Mouse (Mus musculus) lung, postnatal 36 days (tissue): Measurements from ENCODE around the gene Armc6.
A peak's percentile ranks its signal among the peaks of the same experiment; 100 is the strongest.

Source experiments
- DNase-seq: peaks from one replicate; pipeline ENCODE4 v3.0.0; 2022; ENCODE audit warnings: mixed read lengths

Gene Armc6

DNA sequence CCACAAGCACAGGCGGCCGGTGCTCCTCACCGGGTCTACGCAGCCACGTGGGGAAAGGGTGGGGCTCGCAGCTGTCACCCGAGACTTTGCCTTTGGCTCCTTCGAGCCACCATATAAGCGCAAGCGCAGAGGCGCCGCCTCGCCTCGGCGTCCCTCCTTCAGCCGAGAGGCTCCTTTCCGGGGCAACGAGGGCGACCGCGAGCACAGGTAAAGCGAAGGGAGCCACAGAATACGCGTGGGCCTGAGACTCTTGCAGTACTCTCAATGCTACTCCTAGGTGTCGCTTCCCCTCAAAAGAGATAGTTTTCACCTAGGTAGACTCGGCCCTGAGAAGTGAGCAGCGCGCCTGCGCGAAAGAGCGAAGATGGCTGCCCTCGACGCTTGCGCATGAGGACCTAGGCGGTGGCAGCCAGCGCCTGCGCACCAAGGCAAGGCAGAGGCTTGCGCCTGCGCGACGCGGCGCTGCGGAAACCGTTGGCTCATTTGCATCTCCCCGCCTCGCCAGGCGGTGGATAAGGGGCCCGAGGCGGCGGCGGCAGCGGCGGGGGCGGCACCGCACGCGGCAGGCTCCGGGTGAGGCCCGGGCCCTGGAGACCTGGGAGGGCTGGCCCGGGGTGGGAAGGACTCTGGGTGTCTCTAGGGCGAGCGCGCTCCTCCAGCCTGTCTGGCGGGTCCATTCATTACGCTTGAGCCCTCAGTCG, at the start of gene Armc6, which contains the start of gene Sugp2:
Armc6 (minus strand) TSS at position 387 of the 701 bp plus-strand sequence.
Sugp2 (plus strand) TSS at position 147 of the 701 bp plus-strand sequence.
- DNase-seq: peak; percentile 96

DNA sequence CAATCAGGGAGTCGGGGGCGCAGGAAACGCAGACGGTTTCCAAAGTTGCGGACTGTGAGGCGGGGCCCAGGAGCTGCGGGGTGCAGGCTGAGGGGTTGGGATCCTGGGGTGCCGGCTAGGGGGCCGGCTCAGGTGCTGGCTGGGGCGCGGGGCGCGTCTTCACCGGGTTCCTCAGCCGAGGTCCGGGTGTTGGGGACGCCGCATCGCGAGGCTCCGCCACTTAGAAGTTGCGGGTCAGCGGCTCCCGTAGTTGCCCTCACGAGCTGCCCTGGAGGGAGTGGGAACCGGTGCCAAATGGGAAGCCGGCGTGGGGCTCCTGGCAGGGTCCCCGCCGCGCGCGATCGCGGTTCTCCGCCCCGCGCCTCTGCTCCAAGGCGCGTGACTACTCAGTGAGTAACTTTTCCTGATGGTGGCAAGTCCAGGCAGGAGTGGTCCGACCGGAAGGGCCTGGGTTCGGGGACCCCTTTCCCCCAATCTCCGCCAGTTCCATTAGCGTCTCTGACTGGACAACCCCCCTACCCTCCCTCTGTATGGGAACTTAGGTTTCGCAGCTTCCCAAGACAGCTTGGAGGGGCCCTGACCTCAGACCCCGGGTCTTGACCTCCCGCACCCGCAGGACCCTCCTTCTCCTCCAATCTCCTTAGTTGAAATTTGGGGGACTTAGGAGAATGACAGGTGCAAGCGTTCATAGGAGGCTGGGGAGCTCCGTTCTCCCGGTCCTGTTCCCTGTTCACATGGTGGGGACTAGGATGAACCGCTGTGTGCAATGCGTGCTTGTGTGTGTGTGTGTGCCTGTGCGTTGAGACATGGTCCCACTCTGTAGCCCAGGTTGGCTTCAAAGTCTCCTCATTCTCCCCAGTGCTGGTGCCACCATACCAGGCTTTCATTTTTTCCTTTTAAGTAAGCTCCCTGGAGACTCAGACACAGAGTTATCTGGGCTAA, 49.1 kb upstream of the Armc6 start:
- no peak for DNase-seq

DNA sequence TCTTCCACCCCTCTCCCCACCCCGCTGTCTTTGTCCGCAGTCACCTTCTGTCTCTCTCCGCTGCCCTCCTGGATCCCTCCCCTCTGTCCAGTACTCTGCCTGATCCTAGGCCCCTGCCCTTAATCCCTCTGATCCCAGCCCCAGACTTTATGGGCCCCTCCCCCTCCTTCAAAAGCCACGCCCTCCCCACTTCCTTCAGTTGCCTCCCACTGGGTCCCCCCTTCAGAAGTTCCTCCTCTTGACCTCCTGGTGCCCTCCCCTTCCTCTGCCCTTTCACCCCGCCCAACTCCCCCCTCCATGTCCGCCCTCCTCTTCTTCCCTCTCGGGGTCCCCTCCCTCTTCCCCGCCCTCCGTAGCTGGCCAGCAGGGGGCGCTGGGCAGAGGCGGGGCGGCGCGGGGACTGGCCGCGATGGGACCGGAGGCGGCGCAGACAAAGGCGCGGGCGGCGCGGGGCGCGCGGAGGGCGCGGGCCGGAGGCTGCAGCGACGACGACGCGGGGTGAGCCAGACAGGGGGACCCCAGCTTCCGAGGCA, 48.4 kb upstream of the Armc6 start, which contains the start of gene Homer3:
Homer3 (plus strand) TSS at position 225 of the 533 bp plus-strand sequence.
- peak; percentile 96 for DNase-seq

DNA sequence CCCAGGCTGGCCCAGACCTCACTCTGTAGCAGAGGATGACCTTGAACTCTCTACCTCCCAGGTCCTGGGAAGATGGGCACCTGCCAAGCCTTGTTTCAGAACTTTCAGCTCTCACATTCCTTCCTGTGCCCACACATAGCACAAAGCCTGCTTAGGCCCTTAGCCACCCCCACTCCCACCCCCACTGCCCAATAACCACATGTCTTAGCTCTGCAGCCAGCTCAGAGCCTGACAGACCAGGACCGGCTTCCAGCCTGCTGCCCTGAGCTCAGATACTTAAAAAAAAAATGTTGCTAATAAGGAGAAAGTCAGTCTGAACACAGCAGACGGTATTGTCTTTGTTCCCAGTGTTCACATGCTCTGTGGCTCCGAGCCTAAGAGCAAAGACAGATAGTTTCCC, 46.7 kb upstream of the Armc6 start:
- no peak for DNase-seq

DNA sequence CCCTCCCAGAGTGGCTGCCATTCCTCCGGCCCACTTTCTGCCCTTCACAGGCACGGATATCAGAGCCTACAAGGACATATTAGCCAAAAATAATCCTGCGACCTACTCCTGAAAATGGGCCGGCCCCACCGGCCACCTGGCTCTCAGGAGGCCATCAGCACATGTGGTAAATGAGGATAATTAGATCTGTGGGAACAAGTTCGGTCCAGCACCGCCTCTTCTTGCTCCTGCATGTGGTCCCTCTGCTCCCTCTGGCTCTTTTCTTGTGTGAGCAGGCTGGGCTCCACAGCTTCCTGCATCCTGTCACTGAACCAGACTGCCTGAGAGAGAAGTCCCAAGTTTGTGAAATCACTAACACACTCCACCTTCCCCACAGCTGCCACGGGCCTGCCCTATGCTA, 45.0 kb upstream of the Armc6 start:
- DNase-seq: no peak

DNA sequence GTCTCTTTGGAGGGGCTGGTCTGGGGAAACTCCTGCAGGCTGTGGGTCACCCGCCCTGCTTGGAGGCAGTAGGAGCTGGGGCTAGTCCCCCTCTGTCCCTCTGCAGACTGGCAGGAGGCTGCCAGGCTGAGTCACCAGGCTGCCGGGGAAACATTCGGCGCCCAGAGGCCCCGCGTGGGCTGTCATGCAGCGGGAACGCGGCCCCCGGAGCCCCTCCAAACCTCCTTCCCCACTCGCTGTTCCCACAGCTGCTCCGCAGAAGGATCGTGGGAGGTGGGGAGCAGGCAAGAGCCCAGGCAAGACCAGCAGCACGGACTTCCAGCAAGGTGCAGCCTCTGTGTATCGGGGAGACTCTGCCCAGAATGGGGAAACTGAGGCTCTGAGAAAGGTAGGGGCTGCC, 43.9 kb upstream of the Armc6 start:
- no peak for DNase-seq

DNA sequence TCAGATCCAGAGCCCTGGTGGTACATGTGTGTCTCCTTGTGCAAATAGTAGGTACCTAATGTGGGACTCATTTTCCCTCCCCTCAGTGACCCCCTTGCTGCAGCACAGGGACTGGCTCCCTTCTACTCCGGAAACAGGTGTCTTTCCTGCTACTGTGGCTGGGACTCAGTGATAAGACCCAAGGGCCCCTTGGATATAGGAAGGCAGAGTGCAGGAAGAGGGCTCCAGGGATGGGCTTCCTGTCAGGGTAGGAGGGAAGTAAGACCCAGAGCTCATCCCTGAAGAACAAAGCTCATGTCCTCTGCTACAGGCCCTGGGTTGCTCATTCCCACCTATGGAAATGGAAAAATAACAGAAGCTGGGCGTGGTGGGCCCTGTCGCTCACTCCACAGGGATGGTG, 42.2 kb upstream of the Armc6 start:
- DNase-seq: peak; percentile 75

DNA sequence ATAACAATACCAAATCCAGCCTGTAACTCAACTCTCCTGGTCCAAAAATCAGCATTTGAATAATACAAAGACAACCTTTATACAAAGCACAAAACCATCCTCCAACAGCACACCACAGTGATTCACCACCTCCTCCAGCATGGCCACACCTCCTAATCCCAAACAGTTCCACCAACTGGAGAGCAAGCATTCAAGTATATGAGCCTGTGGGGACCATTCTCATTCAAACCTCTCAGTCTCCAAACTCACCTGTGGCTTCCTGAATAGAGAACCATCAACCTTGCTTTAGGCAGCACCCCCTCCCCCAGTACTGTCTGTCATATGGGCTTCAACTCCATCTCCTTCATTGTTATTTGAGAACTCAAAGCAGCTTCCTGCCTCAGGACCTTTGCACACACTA, 40.1 kb upstream of the Armc6 start:
- DNase-seq: no peak

DNA sequence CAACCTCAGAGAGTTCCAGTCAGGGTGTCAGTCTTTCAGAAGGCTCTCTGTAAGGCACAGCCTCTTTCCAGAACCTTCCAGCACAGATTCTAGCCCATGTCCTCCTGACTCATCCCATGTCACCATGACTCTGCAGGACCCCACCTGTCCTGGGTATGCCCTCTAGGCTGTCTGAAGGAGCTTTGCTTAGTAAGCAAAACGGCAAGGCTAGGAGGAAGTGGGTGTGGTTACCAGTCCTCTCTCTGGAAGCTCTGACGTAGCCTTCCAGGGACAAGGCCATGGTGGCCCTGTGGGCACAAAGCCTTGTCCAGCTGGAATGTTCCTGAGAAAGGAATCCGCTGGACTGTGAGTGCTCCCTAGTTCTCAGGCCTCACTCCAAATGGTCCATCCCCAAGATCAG, 38.7 kb upstream of the Armc6 start:
- DNase-seq: peak; percentile 67

DNA sequence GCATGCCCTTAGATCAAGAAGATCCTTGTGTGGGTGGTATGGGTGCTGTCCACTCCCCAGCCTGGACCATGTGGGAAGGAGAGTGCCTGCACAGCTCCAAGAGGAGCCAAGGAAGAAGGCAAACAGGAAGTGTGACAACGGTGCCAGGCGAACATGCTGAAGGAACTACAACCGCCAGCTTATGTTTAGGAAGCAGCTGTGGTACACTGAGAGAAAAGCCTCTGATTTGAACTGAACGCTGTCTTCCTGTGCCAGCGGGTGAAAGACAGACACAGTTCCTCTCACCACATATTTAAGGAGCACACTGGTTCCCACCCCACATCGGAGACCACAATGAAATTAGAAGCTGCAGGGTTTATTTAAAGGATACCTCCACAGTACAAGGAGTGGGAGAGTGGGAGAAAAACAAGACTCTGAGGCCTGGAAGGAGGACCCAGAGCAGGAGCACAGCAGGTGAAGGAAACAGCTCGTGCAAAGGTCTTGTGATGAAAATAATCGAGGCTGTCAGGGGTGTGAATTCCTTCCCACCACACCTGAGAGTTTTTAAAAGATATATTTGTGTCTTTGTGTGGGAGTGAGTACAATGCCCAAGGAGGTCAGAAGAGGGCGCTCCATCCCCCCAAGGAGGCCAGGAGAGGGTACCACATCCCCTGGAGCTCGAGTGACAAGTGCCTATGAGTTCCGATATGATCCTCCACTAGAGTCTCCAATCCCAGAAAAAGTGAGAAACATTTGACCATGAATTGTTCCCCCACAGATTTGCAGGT, 34.7 kb upstream of the Armc6 start:
- DNase-seq: peak; percentile 60

DNA sequence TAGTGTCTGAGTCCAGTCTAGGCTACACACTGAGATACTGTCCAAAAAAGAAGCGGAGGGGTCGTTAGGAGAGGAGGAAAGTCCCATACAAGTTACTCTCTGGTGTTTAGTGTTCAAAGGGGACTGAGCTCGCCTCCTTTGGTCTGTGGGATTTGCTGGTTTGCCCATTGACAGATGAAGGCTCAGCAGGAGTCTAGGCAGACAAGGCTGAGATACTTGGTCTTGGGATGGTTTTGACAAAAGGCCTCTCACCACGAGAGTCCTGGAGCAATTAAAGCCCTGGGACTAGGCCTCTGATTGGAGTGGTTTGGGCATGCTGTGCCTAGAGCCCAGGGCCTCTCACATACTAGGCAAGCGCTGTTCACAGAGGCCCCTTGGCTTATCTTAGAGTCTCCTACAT, 34.0 kb upstream of the Armc6 start:
- DNase-seq: no peak

DNA sequence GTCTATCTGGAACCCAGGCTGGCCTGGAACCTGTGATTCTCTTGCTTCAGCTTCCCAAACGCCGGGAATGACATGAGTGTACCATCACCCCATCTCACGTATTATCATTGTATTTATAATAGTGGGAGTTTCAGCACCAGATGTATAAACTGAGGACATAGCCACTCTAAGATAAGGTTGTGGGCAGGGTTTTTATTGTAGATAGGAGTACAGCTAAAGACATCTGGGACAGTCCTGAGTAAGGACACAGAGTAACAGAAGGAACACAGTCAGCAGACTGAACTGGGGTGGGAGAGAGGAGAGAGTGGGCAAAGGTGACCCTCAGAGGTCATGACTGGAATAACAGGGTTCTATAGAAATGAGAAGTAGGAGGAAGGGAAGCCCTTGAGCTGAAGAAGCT, 33.4 kb upstream of the Armc6 start:
- DNase-seq: no peak

DNA sequence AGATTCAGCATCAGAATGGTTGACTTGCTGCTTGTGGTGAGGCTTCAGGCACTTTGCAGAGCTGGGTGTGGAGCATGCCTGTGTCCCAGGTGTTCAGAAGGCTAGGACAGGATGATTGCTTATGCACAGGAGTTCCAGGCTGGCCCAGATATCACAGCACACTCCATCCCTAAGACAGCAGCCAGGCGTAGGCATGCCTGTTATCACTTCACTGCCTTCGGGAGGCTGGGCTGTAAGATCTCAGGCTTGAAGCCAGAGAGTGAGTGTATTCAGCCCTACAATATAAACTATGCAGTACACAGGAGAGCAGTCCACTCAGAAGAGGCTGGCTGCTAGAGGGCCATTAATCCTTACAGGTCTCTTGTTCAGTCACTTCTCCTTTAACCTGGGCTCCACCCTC, 24.8 kb upstream of the Armc6 start:
- no peak for DNase-seq

DNA sequence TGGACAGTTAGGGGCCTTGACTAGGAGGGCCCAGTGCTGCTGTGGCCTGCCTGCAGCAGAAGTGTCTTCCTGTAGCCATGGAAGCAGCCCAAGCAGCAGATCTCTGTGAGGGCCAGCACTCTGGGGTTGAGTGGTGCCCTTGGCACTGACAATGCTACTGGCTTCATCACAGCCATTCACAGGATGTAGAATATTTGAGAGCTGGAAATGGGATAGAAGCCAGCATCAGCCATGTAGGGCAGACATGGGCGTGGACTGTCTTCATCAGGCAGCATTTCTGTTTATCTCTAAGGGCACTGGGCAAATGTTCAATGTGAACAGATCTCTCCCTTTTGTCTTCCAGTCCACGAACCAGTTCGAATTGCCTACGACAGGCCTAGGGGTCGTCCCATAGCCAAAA, 24.3 kb upstream of the Armc6 start:
- peak; percentile 74 for DNase-seq

DNA sequence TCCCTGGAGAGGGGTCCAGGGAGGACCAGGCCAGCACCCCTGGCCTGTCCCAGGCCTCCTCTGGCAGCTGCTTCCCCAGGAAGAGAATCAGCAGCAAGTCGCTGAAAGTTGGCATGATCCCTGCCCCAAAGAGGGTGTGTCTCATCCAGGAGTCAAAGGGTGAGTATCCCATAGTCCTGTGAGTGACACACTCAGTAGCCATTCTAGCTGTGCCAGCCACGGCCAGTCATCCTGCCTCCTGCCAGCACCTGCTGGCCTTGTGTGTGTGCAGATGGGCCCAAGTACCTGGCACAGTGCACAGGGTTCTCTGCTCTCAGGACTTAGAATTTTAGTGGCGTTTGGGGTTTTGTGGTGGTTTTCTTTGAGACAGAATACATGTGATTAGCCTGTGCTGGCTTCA, 23.2 kb upstream of the Armc6 start:
- DNase-seq: no peak

DNA sequence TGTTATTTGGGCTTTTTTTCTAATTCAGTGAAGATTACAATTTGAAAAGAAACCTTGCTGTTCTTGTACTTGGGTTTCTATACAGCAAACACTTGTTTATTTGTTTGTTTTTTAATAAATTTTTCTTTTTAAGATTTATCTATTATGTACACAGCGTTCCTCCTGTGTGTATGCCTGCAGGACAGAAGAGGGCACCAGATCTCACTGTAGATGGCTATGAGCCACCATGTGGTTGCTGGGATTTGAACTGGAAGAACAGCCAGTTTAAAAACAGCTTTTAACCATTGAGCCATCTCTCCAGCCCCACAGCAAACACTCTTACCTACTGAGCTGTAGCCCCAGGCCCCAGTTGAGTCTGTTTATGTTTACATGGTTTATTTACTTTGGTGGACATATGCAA, 20.4 kb upstream of the Armc6 start:
- DNase-seq: no peak

DNA sequence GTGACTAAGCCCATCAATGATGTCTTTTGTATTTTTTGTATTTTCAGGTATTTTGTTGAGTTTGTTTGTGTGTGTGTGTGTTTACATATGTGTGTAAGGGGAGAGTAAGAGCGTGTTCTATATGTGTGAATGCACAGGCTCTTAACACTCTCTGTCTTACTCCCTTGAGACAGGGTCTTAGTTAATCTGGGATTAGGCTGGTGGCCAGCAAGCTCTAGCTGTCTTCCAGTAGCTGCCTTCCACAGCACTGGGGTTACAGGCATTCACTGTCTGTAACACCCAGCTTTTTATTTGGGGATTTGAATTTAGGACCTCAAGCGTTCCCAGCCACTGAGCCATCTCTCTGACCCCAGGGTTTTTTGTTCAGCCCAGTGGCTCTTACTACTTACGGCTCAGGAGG, 13.6 kb upstream of the Armc6 start:
- DNase-seq: no peak

DNA sequence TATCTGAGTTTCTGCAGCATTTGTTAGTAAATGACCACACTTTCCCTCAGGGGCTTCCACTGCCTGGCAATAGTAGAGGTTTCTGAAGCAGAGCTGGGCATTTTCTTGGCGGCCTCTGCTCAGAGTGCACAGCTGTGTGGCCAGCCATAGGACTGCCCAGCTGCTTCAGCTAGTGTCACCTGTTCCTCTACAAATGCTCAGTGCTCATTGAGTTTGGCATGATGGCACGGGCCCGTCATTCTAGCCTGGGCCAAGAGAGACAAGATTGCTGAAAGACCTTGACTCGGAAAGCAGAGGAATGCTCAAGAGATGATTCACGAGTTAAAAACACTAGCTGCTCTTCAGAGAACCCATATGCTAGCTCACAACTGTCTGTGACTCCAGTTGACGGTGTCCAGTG, 12.4 kb upstream of the Armc6 start:
- no peak for DNase-seq

DNA sequence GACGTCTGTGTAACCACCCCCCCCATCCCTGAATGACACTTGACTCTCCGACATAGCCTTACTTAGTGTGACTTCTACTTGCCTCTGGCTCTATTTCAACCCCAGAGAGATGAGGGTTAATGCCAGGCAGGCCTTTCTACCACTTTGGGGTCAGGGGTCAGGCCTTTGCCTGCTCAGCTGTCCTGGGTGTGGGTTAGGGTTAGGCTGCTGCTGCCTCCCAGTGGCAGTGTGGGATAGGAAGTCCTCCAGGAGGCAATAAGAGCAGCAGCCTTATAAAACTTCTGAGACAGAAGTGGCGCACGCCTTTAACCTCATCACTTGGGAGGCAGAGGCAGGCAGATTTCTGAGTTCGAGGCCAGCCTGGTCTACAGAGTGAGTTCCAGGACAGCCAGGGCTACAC, 6.4 kb upstream of the Armc6 start:
- peak; percentile 41 for DNase-seq

DNA sequence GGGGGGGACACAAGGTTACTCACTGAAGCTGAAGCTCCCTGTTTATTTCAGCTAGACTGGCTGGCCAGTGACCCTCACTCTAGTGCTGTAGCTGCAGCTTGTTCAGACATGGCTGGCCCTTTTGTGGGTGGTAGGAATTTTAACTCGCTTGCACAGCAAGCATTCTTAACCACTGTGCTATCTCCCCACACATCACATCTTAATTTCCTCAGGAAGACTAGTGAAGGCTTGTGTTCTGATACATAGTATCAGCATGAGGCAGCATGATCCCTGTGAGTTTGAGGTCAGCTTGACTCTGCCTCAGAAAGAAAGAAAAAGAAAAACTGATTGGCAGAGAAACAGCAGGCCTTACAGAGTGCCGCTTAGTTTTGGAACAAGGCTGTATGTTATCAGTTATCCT, 3.6 kb upstream of the Armc6 start:
- no peak for DNase-seq

DNA sequence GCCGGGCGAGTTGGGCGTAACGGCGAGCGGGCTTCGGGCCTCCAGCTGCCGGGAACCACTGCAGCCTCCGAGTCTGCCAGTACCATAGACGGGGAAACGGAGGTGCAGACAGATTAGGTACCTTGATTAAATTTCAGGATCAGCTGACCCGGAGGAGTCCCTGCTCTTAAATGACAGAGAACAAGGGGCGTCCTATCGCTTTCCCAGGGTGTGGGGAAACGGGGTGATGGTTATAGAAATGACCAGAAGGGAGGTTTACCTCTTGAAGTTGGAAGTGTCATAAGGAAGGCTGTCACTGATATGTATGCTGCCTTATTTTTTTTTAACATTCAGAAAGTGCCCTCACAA, 489 bp upstream of the Armc6 start:
- DNase-seq: no peak

DNA sequence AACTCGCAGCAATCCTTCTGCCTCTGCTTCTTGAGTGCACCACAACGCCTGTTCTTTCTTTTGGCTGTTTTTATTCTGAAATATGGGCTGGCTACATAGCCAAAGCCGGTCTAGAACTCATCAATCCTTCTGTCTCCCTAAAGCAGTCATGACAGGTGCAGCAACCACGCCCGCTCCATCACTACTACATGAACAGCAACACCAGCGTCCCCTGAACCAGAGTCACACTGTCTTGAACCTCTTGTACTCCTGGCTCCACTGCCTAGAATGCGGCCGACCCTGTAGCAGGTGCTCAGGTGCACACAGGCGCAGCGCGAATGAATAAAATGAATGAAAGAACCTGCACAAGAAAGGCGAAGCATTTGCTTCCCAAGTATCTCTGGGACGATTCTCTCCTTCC, 660 bp downstream of the Armc6 start:
- DNase-seq: no peak

DNA sequence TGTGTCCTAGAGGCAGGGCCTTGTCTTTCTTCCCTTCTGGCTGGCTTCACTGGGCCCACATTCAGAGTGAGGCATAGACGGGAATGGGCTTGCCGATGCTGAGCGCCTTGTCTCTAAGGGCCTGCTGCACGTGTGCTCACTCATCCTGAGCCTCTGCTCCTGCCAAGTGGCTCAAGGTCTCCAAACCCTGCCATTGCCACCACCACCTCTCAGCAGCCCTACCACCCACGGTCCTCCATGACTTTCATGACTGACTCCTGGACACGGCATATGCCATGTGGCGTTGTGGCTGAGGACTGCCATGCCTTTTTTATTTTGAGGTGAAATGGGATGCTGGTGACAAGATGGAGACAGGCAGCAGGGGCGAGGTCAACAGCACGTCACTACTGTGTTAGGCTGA, 3.4 kb downstream of the Armc6 start:
- DNase-seq: no peak
